Mouse (Mus musculus) mesoderm, embryonic 11.5 days (tissue): ENCODE measurements at regions not wholly inside any gene's neighbourhood (a gene's known extent, or its start where the extent isn't known, plus 50 kb on each side); places are given as distances from the start of the nearest gene placed in this dataset.

ENCODE experiments used
- DNase-seq: peaks from one replicate; pipeline ENCODE4 v3.0.0-alpha.2; 2012; ENCODE audit warnings: low read depth, low spot score

DNA sequence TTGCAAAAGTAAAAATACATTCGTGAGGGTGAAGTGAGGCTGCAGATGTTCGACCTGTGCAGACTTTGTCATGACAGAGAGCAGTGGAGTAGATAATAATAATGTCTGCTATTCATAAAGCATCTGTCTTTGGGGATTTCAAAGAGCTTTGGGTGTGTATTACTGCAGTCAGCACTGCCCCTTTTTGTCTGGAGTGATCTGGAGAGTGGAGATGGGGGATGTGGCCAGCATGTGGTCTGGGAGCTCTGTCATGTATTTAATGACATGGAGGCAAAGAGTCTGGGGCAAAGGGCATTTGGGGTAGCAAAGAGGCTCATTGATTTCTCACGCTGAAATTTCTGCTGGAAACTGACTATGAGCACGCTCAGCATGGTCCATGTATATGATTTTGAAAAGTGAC is 510.8 kb upstream of the Pou3f2 start:
- DNase-seq, result peak; percentile 59

DNA sequence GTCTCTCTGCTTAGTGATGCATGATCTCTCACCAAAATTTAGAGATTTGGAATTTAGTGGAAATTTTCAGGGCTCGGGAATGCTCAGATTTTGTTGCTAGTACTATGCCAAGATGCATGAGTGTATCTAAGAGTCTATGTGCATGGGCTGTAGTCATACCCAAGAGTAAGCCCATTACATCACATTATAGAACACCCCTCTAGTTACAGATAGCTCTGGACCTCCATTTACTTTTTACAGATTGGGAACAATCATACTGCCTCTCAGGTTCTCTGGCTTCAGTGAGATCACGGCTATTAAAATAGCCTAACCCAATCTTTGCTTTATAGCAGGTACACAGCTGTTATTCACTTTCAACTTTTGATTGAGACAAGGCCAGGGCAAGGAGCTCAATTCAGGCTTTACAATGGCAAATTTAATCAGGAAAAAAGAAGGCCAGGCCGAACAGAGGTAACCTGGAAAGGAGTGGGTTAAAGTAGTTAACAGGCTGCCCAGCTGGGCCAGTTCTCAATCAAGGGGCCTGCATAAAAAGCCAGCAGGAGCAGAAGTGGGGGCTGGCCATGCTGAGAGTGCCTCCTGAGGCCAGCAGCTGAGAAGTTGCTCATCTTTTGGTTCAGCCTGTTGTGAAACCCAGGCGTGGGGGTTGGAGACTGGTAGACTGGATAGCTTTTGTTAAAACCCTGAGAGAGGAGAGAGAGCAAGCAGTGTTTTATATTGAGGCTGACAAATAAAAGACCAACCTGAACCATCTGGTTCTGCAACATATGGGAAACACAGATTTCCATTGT is 509.2 kb upstream of the Pou3f2 start:
- peak; percentile 58 for DNase-seq

DNA sequence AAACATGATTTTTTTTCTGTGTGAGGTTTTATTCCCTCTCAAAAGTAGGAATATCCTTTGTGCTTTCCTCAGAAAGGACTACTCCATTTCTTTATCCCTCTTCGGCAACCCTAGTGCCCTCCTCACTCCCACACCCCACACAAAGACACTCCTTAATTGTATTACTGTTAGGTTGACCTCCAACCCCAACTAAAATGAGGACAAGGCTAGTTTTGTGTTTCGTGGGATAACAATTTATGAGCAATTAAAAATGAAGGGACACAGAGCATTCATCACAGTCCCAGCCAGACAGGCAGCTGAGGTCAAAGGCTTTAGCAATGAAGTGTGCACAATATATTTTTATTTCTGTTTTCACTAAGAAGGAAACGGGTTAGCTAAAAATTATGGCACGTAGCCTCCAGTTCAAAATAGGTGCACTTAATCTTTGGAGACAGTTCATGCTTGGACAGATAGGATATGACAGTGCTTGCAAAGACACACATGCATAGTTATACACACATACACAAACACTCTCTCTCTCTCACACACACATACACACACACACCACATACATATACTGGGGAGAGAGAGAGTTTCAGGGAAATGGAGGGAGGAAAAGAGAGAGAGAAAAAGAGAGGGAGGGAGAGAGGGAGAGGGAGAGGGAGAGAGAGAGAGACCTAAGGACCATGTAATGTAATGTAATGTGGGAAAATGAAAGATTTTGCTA is 498.8 kb upstream of the Pou3f2 start:
- peak; percentile 71 for DNase-seq

DNA sequence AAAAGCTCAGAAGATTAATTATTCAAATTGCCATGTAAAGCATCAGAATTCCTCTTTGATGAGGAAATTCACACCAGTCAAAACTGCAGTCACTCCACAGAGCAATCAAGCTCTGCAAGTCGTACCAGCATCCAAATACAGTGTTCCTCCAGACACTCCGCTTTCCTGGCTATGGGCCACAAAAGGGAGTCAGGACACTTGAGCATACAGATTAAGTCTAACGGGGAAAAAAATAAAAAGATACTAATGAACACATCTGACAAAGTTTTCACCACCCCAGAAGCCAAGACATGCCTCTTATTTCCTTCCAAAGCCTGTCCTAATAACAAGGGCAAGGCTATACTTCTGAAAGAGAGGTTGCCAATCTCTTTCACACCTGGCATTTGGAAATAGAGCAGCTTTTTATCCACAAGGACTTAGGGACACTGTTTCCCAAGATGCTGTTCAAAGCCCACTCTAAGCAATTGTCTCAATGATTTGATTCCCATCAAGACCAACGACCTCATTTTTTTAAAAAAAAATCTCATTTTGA is 485.5 kb upstream of the Pou3f2 start:
- no peak for DNase-seq

DNA sequence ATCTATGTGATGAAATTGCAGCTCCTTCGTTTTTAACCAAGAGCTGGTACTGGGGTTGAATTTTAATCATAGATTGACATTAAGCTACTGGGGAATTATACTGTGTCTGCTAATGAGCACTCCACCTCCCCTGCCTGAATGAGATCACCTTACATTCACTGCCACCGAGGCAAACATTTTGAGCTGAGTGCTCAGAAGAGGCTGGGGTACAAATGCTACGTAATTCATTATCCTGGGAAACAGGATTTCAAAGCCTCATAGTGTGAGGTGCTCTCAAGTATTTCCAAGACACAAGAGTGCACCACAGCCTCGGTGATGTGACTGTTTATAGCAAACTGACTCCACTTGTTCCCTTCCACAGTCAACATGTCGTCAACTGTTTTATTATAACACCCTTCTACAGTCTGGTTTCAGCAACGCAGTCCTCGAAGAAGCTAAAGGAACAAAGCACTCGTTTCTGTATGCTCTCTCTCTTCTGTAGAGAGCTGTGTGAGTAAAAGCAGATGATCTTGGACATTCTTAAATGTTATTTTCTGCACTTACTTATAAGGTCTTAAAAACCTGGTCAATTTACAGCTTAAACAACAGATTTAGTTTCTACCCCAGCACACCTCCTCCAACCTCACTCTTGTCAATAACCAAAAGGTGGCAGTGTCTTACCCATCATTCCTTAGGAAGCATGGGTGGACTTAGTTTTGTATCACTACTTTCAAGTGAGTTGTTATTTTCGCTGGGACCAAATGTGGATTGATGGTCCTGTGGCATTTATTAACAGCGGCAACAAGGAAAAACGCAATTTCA is 484.8 kb upstream of the Pou3f2 start:
- no peak for DNase-seq

DNA sequence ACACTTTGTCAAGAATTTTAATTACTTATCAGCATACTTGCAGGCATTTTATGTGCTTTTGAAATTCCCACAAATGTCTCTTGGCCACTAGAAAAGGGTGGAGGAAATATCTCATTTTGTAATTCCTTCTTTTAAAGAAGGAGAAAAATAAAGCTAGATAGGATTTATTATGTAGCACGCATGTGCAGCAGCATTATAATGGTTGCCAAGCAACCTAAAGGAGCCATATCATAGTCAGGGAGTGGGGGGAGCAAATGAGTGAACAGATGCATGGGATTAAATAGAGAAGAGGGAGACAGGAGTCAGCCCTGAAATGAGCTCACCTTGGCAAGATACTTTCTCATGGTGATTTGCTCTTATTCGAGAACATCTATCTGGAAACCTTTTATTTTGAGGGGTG is 483.0 kb upstream of the Pou3f2 start:
- peak; percentile 30 for DNase-seq

DNA sequence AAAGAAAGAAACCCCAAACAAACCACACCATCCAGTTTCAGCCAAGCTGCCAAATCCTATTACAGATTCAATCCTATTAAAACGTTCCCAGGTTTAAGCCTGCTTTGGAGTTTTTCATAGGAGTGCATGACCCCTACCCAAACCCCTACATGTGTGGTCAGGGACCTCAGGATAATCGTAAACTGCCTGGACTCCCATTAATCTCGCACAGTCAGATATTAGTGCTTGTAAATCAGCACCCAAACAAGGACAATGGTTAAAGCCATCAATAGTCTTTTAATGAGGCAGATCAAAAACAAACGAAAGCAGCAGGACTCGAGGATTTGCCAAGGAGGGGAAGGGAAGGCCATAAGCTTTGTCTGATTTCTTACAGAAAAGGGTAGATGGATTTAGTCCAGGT is 482.3 kb upstream of the Pou3f2 start:
- peak; percentile 70 for DNase-seq

DNA sequence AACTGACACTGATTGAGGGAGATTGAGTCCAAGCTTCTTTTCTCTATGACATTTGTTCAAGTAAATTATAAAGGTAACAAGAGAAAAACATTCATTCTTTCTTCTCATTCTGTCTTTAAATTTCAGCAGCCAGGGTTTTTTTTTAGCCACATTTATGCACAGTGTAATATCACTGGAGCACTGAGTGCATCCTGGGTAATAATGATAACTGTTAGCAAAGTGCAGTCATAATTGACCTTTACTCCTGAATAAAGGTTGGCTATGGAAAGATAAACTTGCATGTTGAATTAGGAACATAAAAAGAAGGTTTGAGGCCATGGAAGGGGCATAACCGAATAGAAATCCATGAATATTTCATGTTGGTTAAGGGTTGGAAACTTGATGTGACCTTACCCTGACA is 461.3 kb upstream of the Pou3f2 start:
- no peak for DNase-seq

DNA sequence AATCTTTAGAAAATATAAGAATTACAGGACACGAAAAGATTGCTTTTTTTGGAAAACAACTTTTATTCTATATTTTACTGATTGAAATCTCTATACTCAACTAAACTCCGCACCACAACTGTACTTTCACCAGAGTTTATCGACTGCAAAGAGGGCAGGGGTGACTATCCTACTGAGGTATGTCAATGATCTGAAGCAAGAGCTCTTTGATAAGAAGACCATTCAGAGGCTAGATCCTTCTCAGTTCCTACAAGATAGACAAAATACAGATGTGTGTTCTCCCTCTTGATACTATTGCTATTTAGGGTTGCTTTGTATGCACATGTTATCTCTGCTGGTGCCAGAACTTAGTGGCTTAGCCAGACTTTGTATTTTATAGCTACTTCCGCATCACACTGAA is 460.7 kb upstream of the Pou3f2 start:
- DNase-seq, result no peak

DNA sequence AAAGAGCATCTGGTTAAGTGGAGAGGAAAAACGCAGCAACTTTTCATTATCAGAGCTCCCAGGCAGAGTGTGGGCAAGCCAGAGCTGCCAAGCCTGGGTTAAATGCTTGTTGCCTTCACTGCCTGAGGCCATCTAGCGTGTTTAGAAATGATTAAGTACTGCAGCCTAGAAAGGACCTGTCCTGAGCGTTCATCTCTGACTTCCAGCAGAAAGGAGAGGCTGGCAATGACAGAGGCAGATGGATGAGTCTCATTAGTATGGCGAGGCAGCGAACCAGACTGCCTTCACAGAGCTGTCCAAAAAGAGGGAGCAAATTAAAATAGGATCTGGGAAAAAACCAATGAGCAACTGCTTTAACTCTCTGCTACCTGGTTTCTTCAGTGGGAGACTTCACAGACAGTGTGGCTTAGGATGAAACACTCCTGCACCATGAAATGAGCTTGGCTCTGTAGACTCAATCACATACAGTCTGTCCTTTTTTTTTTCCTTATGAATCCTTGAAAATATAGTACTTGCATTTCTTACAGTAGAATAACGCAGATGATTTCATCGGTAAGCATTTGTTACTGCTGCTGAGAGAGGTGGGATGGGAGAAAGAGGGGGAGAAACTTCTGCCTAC is 458.7 kb upstream of the Pou3f2 start:
- peak; percentile 69 for DNase-seq

DNA sequence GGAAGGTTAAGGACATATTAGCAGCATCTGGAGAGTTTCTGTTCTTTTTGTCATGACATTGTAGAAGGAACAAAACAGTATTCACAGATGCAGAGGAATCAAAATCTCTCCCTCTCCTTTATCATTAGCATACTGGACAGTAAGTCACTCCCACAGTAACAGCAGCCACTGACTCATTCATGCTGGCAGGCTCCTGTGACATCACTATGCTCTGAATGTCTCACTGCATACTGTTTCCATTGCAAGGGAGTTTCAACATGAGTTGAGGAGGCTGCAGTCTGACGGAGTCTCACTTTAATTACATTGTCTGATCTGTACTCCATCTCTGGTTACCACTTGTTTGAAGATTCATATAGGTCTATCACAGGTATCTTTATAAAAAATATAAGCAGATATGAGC is 450.1 kb upstream of the Pou3f2 start:
- DNase-seq, result no peak

DNA sequence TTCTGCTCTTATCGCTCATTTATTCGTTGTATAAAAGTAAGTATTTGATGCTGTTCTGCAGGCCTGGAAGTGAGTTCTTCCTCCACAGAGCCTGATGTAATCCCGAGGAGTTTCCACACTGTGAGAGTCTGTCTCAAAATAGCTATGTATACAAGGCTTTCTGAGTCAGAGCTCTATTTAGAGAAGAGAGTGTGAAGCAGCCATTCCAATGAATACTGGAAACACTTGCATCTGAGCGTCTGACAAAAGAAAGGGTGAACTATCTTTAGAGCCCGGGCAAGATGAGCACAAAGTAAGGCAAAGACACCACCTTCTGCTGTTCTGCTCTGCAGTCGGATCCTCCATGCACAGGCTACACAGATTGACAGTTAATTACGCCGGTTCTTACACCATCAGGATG is 436.0 kb upstream of the Pou3f2 start:
- DNase-seq, result no peak

DNA sequence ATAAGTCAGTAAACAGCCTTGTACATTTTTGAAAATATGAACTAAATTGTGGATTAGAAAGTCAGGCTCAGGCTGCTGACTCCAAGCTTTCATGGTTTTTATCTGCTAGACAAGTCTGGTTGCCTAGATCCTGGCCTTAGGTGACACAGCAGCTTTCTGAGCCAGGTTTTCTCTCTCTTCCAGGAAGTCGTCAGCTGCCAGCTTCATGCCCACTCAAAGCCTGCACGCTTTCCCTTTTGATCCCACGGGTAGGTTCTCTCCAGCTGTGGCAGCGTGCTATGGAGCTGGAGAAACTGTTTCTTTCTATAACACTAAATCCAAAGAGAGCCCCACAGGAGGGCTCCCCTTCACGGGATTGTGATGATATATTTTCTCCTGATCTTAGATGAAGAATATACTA is 426.7 kb upstream of the Pou3f2 start:
- no peak for DNase-seq

DNA sequence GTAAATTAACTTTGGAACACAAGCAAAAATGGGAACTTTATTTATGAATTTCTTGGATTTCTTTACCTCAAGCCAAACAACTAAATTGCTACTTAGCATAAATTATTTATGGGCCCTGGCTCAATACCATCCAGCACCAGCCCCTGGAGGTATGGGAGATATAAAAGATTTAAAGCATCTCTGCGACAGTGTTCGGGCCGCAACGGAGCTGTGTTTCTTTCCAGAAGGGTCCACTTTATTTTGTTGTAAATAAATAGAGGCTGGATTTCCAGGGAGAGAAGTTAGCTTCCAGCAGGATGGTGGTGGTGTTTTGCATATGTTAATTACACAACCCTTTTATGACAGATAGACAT is 404.5 kb upstream of the Pou3f2 start:
- no peak for DNase-seq

DNA sequence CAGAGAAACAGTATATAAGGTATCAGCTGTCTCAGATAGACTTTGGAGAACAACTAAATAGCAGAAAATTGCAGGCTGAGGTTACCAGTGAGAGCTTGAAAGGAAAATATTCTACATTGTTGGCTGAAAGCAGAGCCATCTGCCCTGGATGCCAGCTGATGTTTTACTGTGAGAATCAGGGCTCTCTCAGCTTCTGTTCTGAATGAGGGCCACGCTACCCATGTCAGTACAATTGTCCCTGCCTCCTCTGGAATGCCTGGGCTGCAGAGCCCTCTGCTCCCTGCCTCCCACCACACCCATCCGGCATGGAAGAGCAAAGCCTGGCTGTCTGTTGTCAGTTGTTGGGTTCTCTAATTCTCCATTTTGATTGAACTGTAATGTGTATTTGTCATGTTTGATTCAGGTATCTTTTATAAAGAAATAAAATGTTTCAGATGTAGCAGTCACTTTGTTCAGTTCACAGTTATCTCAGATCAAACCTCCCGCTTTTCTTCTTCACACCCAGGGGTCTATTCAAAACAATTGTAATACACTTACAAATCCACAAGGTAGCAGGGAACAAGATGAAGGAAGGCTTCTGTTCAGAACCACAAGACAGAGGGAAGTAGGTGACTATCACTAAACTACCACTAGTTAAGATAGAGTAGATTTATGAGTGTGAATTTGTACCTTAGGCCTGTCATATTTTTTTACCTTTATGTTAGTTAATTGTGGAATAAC is 404.0 kb upstream of the Pou3f2 start:
- peak; percentile 14 for DNase-seq

DNA sequence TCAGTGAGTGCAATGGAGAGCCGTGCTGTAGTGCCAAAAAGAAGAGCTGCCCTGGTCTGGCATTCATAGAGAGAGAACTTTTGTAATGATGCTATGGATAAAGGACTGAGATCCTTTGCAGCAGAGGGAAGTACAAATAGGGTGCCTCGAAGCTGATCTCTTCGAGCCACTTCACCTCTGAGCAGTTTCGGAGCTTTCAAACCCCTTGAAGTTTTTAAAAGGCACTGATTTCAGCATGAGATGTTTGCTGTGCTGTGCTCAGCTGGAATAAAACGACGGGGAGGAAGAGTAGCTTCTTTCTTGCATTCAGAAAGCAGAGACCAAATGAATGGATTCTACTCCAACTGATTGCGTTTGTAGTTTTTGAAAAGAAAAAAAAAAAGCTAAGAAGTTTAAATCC is 392.5 kb upstream of the Pou3f2 start:
- no peak for DNase-seq

DNA sequence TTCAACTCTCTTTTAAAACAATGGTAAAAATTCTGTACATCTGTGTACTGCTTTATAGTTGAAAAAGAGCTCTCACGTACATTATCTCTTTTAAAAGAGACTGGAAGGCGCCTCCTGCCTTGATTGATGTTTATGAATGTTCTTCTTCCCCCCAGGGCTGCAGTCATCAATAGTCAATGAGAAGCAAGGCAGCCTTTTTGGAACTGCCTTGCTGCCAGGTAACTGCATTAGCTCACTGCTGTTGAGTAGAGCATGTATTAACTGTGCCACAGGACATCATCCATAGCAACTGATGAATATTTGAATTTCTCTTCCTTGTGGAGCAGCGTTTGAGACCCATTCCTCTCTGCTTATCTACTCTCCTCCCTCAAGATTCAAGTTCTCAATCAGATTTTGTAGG is 387.2 kb upstream of the Pou3f2 start:
- no peak for DNase-seq

DNA sequence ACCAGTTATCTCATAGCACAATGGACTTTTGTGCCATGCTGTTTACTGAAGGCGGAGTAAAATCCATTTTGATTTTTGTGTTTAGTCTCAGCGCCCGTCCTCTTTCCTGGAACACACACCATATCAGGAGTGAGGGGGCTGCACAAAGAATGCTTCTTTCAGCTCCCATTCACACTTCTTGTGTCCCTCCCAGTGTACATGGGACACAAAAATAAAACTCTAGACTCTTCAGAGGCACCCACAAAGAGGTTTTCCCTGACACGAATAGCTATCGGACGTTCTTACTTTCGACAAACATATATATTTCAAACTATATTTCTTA is 347.9 kb upstream of the Pou3f2 start:
- DNase-seq, result no peak

DNA sequence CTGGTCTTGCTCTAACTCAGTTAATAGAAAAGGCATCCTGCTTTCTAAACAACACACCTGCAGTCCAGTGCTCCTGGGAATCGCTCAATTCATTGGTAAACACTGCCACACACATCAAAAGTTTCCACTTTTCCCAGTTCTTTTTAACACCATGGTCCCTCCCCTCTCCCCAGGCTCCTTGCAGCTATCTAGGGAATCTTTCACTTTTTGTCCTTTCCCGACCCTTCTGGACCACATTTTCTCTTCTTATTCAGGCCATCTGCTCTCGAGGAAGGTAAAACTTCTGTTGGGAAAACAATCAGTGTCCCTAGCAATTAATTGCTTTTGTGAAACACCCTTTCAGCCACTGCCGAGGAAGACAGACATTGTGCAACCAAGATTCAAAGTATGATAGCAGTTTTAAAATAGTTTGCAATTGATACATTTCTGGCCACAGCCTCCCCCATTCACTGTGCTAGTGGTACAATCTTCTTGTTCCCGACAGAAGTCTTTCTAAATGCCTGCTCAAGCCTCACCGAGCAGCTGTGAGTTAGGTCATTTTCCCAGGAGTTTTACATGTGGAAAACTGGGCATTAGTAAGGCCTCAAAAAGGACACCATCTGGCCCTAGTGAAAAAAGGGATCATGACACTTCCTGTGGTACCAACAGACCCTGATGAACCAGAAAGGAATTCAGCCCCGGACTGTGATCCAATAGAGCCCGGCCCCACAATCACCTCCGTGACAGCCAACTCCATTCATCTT is 347.4 kb upstream of the Pou3f2 start:
- peak; percentile 83 for DNase-seq

DNA sequence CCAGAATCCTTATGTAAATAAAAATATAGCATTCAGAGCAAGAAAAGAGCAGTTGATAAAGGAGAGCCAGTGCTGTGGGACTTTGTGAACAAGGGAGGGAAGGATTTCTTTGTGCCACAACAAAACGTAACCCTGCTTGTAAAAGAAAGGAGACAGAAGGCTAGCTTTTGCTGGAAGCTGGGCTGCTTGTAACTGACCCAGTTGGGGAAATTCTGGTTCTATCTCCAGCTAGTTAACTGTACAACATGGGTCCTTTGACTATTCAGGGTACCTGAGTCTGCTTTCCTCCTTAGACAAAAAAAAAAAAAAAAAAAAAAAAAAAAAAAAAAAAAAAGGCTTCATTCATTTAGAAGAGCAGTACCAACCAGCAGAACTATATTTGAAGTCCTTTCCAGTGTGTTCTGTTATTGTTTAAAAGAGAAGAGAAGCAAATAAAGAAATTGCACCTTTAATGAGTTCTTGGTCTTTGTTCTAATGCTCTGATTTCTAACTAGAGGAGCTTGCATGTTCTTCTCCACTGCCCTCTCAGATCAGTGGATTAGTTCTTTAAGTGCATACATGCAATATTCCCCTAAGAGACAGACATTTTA is 345.8 kb upstream of the Pou3f2 start:
- no peak for DNase-seq
